Mouse (Mus musculus) lung, postnatal 10 days (tissue): ENCODE data around the gene Hsd17b14.

Source experiments
- DNase-seq: peaks from one replicate; pipeline ENCODE4 v3.0.0; 2021

Hsd17b14 gene

GRCm38 (mm10) chr7:45567780-45568516 lies 13.3 kb downstream of the Hsd17b14 start:
- DNase-seq: peak; percentile 95

- DNase-seq: no peak
These were observed 14.1 kb downstream of the Hsd17b14 start for GRCm38 (mm10) chr7:45568601-45569473.

DNA sequence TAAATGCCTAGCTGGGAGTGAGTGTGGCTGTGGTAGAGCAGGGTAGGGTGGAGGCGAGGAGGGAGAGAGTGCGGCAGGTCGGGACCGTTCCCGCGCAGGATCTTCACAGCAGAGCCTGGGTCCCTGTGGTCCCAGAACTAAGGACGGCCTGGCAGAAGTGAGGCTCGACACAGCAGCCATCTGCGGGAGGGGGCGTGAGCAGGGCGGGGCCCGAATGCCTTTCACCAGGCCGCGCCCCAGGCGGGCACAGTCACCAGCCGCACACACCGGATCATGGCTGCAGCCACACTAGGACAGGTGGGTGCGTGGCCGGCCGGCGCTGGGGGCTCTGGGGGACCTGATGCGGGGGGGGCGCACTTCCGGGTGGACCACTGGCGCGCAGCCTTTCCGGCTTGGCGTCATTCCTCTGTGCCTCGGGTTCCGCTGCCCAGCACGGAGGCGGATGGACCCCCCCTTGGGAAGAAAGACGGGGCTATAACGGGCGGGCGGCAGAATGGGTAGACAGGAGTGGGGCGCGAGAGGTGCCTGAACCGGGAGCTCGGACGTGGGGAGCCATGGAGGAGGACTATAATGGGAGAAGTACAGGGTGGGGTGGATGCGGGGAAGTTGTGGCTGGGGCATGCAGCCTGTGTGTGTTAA lies 15.5 kb downstream of the Hsd17b14 start, which contains the start of gene Bcat2:
Gene Bcat2, plus strand, starts transcription at position 51 of the 639 bp plus-strand sequence.
- DNase-seq: peak; percentile 87

DNA sequence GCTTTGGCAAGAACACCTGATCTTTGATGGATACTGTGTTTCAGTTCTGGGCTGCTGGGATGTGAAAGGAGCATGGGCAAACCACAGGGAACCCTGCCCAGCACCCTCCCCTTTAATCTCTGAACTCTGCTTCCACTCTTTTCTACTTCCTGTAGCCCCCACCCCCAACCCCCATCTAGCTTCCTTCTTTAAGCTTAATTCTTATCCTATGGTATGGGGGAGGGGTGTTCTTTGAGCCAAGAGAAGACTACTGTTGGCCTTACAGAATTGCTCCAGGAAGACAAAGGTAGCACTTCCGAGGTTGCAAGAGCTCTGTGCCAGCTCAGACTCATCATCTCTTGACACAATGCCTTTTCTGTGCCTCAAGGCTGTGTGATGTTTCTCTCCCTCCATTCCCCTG lies 17.3 kb downstream of the Hsd17b14 start:
- DNase-seq: no peak

GRCm38 (mm10) chr7:45573954-45574353 lies 19.3 kb downstream of the Hsd17b14 start:
- DNase-seq: no peak

GRCm38 (mm10) chr7:45574472-45575379 lies 20.0 kb downstream of the Hsd17b14 start:
- no peak for DNase-seq

DNA sequence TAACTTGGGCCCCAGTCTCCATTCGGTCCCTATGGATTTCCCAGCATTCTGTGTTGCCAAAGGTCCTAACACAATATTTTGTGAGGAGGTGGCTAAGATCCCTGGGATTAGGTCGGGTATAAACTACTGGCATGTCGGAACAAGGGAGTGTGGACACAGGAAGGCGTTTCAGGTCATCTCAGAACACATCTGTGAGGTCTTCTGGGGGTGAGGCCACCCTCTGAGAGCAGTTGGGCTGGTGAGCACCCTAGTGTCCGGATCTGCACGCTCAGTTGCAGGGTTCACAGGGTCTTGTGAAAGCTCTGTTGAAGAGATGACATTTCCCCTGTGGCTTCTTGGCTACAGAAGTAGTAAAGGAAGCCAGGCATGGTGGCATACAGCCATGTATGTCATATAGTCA lies 31.2 kb downstream of the Hsd17b14 start:
- no peak for DNase-seq

GRCm38 (mm10) chr7:45587631-45588592 lies 33.2 kb downstream of the Hsd17b14 start:
- no peak for DNase-seq

- DNase-seq: peak; percentile 97
These were observed 34.5 kb downstream of the Hsd17b14 start for GRCm38 (mm10) chr7:45589173-45589572.

DNA sequence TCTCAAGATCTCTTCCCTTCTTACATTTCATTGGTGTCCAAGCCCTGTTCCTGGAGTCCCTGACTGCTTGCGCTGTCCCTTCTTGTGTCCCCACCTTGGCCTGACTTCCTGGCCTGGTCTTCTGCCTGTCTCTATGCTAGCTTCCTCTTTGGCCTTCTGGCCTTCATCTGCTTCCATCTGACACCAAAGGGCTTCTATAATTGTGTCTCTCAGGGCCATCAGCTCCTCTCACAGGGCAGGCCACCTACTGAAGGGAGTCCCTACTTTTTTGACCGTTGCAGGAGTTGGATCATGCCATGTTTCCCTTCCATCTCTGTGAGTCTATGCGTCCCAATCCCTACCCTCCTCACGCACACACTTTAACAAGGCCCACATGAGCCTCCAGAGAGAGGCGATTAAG lies 35.2 kb downstream of the Hsd17b14 start:
- no peak for DNase-seq

DNA sequence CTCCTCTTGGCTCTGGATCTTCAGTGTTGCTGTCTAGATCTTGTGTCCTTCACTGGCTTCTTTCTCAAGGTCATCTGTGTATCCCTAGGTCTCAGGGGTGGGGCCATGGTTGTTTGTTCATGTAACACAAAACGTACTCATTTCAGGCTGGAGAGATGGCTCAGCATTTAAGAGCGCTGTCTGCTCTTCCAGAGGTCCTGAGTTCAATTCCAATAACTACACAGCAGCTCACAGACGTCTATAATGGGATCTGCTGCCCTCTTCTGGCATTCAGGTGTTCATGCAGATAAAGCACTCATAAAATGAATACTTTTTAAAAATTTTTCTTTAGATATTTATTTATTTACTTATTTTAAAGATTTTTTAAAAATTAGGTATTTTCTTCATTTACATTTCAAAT lies 36.2 kb downstream of the Hsd17b14 start:
- DNase-seq: peak; percentile 25

DNA sequence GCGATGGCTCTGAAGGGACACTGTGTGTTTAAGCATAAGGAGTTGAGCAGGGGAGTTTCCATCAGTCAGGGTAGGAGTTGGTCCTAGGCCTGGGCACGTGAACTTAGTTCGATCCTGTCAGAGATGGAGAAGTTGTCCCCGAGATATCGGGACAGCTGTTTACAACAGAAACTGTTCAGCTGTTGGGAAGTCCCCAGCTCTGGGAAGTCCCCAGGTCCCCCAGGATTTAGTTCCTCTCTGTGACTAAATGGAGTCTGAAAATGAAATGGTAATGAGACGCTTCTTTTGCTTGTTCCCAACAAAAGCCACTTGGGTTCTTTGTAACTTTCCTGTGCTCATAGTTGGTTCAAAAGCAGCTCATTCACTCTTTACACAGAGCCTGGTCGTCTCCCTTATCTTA lies 37.2 kb downstream of the Hsd17b14 start:
- DNase-seq: no peak

DNA sequence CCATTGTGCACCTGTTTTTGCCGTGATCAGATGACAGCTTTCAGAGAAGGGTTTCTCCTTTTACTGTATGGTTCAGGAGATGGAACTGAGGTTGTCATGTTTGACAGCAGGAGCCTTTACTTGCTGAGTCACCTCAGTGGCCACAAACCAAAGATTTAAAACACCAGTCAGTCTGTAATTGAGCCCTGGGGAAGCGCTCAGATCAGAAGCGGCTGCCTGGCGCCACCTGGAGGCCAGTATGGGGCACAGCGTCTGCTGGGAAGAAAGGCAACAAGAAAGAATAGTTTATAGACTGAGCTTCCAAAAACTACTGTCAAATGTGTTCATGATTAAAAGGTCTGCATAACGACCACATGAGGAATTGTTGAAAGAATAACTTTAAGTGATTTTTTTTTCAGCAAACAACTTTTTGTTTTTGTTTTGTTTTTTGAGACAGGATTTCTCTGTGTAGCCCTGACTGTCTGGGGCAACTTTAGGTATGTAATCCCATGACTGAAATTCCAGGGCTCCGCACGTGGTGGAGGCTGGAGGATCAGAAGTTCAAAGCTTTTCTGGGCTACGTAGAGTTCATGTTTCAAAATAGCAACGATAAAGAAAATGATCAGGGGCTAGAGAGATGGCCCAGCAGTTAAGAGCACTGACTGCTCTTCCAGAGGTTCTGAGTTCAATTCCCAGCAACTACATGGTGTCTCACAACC lies 38.6 kb downstream of the Hsd17b14 start:
- DNase-seq: peak; percentile 80

GRCm38 (mm10) chr7:45595176-45595575 lies 40.5 kb downstream of the Hsd17b14 start:
- DNase-seq: no peak

- no peak for DNase-seq
These were observed 41.4 kb downstream of the Hsd17b14 start for GRCm38 (mm10) chr7:45596107-45596506.

DNA sequence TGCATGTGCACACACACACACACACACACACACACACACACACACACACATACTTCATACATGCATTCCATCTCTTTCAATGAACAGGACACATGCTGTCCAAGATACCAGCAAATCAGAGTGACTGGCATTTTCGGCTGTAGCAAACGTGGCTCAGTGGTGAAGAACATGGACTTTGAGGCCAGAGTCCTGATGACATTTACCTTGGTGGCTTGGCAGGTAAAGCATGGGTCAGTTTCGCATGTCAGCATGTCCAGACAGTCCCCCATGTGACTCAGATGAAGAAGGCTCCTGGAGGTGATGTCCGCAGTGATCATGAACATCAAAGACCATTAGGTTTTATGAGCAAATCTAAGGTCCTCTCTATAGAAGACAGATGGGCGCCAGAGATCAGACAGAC lies 42.3 kb downstream of the Hsd17b14 start:
- no peak for DNase-seq

DNA sequence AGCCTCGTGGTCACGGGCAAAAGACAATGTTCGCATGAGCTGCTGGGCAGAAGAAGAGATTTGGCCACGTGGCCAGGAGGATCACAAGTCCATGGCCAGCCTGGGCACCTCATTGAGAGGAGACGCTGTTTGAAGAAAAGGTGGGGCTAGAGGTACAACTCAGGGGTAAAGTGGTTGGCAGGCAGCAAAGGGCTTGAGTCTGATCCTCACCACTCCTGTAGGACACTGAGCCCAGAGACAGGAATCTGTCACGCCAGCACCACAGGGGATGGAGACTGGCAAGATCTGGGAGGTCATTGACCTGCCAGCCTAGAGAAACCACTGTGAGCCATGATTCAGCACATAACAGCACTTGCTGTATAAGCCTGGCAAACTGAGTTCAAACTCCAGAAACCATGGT lies 42.8 kb downstream of the Hsd17b14 start:
- no peak for DNase-seq

GRCm38 (mm10) chr7:45598960-45599879 lies 44.5 kb downstream of the Hsd17b14 start:
- DNase-seq: no peak

- DNase-seq: no peak
These were observed 51.1 kb downstream of the Hsd17b14 start for GRCm38 (mm10) chr7:45605704-45606289.
